In genomic region chr8:79037991-79038390, GRCm38 (mm10) we compare ENCODE assay signal across 18 mouse cellular contexts. TPM values are rescaled to one million over a fixed set of nuclear protein-coding genes. Genes with fewer than 3 reads are reported as not detected.
A peak's percentile ranks its signal among the peaks of the same experiment; 100 is the strongest.
DNase-seq lines count a peak whose midpoint lies in the region; ATAC-seq lines count a peak whose summit lies in the region.
"Had no signal": no experiment of that assay in that cellular context is flagged by ENCODE, and none has a peak within 500 bp of the region (broad histone marks: within the 10 kb centered on the region; RNA-seq: fewer than 3 reads in every experiment).

No protein-coding gene starts in this region.

- no peak overlapping the region for H3K4me2 ChIP-seq in hindbrain, embryonic 16.5 days (ENCODE audit: low read length)
- H3K4me2 ChIP-seq in hindbrain, embryonic 13.5 days = no peak overlapping the region
- H3K4me2 ChIP-seq: embryonic facial prominence, embryonic 15.5 days; neural tube, embryonic 13.5 days had no signal

- H3K9ac ChIP-seq in hindbrain, embryonic 16.5 days (ENCODE audit: low read depth, low read length) = no peak overlapping the region
- no peak overlapping the region for H3K9ac ChIP-seq in hindbrain, embryonic 13.5 days
- H3K9ac ChIP-seq: embryonic facial prominence, embryonic 15.5 days; liver, embryonic 14.5 days; neural tube, embryonic 13.5 days had no signal

- H3K27ac ChIP-seq in hindbrain, embryonic 16.5 days (ENCODE audit: low read depth, low read length) = no peak overlapping the region
- no peak overlapping the region for H3K27ac ChIP-seq in hindbrain, embryonic 13.5 days
- H3K27ac ChIP-seq: embryonic facial prominence, embryonic 15.5 days; limb, embryonic 10.5 days; liver, embryonic 14.5 days; neural tube, embryonic 13.5 days had no signal

- ATAC-seq in hindbrain, embryonic 16.5 days = 0 out of 2 replicates have a peak, but pooled peaks have one; percentile 28
- ATAC-seq in hindbrain, embryonic 13.5 days (ENCODE audit: low FRiP score) = no peak
- ATAC-seq: Patski had no signal

- peak; percentile 51 for DNase-seq in brain, adult 2 months (ENCODE audit: low read depth, low spot score)
- DNase-seq in cerebellum, adult 8-10 months = peak; percentile 13
- DNase-seq in layer of hippocampus, postnatal 10 days (ENCODE audit: low spot score in 2 of 2) = peak; percentile 28 to 33
- no peak for DNase-seq in gastrocnemius, postnatal 10 days
- no peak for DNase-seq in adrenal gland, adult 18-20 months (ENCODE audit: low spot score in 2 of 2)
- DNase-seq: B cell, adult 2 months; gastrocnemius, postnatal 14 days; heart, postnatal 10 days; kidney, adult 9 months; lung, postnatal 10 days; thymus, postnatal 36 days had no signal

- peaks cover 4% of the 10 kb centered on the region; the same call in 1 of the 2 replicates for H3K4me1 ChIP-seq in hindbrain, embryonic 16.5 days (ENCODE audit: control insufficient read depth, insufficient read depth, low read depth, low read length)
- peaks cover 19% of the 10 kb centered on the region for H3K4me1 ChIP-seq in hindbrain, embryonic 13.5 days (replicated peaks)

- no peaks in the 10 kb centered on the region for H3K27me3 ChIP-seq in hindbrain, embryonic 16.5 days (replicated peaks; ENCODE audit: control insufficient read depth, insufficient read depth, low read length)
- H3K27me3 ChIP-seq in hindbrain, embryonic 13.5 days = no peaks in the 10 kb centered on the region
- H3K27me3 ChIP-seq: embryonic facial prominence, embryonic 15.5 days; neural tube, embryonic 13.5 days; Patski had no signal

- H3K9me3 ChIP-seq in hindbrain, embryonic 16.5 days (ENCODE audit: control insufficient read depth, low read length) = 0 out of 2 replicates have a peak, but pooled peaks cover 2% of the 10 kb centered on the region
- no peaks in the 10 kb centered on the region for H3K9me3 ChIP-seq in hindbrain, embryonic 13.5 days
- H3K9me3 ChIP-seq: embryonic facial prominence, embryonic 15.5 days; limb, embryonic 10.5 days; neural tube, embryonic 13.5 days had no signal

- H3K4me3 ChIP-seq in hindbrain, embryonic 16.5 days (ENCODE audit: low read length) = no peak overlapping the region
- no peak overlapping the region for H3K4me3 ChIP-seq in hindbrain, embryonic 13.5 days
- H3K4me3 ChIP-seq: embryonic facial prominence, embryonic 15.5 days; limb, embryonic 10.5 days; neural tube, embryonic 13.5 days had no signal

- WGBS in hindbrain, embryonic 16.5 days = 80% methylated on average over 7 of the region's 7 CpGs
- WGBS in hindbrain, embryonic 13.5 days = 83% methylated on average over 7 of the region's 7 CpGs

- H3K36me3 ChIP-seq in hindbrain, embryonic 16.5 days (ENCODE audit: control insufficient read depth, insufficient read depth, low read length) = no peaks in the 10 kb centered on the region
- H3K36me3 ChIP-seq in hindbrain, embryonic 13.5 days = peaks cover 14% of the 10 kb centered on the region
- H3K36me3 ChIP-seq: embryonic facial prominence, embryonic 15.5 days had no signal

RNA-seq across cellular contexts. Expression of gene Zfp827, which starts 9.8 kb away (rescaled TPM):
- polyA plus RNA-seq in hindbrain, embryonic 16.5 days (2015; fragmentation: Nextera tagmentation; extraction: Ambion mirVana) = 9.2 and 10.1 TPM in 2 replicates
- 12.5 and 12.7 TPM in 2 replicates for polyA plus RNA-seq in hindbrain, embryonic 13.5 days (2015; fragmentation: Nextera tagmentation; extraction: Ambion mirVana)
- 10 to 100 TPM; 23.2 to 24.2 TPM for total RNA-seq in layer of hippocampus, postnatal 10 days (2021)
- 10 to 100 TPM; 10.2 to 14.8 TPM for total RNA-seq in gastrocnemius, postnatal 10 days (2021)
- 1 to 10 TPM; 6.1 to 6.8 TPM for total RNA-seq in adrenal gland, adult 18-20 months (2021)

Comparison
In these comparisons a context has a peak if more than half of its experiments do, and no peak if none do; other contexts are left out.
1. DNase-seq: peak in brain, adult 2 months (single experiment), cerebellum, adult 8-10 months (single experiment) and layer of hippocampus, postnatal 10 days (2 of 2); none in gastrocnemius, postnatal 10 days (single experiment) and adrenal gland, adult 18-20 months (0 of 2).